Mouse (Mus musculus): ENCODE results near the gene Copz1.
A peak's percentile ranks its signal among the peaks of the same experiment; 100 is the strongest.

Copz1 gene

DNA sequence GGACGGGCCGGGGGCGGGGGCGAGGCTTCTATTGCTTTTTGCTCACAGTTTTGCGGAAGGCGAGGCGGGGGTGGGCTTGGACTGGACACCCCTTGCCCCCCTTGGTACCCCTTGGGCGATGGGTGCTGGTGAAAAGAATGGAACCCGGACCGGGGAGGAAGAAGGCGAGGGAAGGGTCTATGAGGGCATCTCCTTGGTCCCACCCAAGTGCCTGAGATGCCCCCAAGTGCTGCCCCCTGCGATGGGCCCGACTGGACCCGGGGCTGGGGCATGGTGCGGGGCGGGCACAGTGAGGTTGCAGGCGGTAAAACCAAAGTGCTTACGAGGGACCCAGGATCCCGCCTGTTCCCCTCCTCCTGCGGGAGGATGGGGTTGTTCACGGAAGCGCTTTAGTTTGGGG, 41.7 kb downstream of the Copz1 start:
- DNase-seq, result no peak

DNA sequence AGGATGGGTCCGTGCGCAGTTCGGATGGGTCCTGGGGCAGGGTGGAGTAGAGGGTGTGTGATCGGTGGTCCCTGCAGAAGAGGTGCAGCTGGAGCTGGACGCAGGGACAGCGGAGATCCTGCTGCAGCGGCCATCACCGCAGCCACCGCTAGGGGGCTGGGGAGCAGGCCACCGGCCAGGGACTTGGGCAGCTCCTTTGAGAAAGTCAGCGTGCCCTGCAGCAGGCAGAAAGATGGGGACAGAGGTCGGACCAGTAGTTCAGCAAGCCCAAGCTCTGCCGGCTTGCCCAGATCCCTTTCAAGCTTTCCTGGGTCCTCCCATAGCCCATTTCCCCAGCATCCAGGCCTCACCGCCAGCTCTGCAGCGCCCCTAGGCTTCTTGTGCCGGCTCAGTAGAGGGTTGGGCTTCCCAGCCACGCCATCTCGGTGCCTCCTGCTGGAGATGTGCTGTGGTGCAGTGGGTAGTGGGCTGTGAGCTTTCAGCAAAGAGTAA, 42.5 kb downstream of the Copz1 start:
- DNase-seq, result peak; percentile 89

DNA sequence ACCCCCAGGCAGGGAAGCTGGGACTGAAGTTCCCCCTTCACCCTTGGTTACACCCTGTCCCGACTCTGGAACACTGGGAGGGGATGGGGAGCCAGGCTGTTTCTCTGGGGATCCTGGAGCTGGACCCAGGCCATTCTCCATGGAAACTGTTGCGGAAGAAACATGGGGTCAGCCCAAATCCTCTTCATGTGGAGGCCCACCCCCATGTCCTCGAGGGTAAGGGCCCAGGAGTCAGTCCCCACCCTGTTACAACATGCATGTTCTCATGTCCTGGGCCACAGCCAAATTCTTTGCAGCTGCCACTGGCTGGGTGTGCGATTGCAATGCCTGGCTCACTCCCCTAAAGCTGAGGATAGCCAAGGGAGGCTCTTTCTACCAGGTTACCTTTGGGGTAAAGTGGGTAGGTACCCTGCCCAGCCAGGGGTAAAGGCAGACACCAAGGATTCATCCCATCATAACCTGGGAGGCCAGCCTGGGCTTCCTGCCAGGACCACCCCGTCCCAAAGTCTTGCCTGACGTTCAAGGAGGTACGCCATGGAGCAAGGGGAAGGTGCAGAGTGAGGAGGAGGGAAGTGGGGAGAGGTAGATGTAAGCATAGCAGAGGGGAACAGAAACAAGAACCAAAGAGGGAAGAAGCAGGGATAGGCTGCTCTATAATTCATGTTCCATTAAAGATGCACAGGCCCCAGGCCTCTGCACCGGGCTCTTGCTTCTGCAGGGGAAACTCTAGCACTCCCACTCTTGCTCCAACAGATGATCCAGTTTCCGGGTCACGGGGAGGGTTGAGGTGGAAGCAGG, 43.7 kb downstream of the Copz1 start:
- no peak for DNase-seq

DNA sequence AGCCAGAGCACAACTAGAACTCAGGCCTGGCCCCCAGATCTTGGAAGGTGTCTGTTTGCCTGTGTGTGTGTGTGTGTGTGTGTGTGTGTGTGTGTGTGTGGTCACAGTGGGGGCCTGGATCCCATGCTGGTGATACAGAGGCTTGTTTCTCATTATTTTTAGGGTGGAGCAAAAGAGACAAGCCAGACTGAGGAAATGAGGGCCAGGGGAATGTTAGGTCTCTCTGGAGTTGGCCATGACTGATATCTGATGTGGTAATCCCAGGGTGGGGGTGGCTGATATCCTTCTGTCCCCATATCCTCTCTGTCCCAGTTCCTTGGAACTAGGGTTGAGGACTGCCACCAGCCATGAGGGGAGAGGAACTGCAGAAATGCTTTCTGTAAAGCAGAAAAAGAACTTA, 44.6 kb downstream of the Copz1 start:
- DNase-seq, result no peak

DNA sequence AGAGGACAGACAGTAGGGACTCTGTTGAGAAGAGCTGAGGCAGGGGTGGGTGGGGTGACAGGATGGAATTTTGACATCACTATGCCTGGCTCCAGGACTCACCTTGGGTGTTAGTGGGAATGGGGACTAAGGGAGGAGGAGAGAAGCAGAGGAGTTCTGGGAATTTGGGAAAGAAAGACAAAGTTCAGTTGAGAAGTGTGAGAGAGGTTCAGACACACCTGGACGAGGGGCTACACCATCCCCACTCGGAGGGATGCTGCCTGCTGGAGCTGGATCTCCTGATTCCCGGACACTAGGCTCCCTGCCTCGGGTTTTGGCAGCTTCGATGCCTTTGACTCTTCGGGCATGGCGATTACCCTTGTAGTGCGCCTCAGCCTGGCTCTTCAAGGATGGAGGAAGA, 45.2 kb downstream of the Copz1 start:
- DNase-seq, result no peak

DNA sequence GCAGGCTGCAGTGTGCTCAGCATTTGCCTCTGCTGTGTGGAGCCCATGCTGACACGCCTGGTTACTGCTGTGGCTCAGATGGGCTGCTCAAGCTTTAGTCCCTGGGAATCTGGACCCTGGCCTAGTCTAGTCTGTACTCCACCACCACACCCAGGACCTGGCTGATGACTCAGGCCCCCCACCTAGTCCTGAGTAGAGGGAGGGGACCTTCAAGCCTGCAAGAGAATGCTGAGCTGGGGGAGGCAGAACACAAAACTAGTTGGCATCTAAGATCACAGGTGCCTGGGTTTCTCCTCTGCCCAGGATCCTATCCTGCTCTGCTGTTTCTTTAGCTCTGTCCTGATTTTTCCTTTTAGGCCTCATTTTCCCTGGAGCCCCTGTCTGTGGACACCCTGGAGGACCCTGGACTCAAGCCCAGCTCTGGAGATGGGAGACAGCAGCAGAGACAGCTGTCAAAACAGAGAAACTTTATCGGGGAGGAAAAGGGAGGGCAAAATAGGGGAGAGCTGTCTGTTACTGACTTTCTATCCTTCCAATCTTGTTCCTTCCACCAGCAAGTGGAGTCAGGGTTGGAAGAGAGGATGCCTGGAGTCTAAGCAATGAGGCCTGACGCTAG, 45.8 kb downstream of the Copz1 start:
- DNase-seq, result no peak

DNA sequence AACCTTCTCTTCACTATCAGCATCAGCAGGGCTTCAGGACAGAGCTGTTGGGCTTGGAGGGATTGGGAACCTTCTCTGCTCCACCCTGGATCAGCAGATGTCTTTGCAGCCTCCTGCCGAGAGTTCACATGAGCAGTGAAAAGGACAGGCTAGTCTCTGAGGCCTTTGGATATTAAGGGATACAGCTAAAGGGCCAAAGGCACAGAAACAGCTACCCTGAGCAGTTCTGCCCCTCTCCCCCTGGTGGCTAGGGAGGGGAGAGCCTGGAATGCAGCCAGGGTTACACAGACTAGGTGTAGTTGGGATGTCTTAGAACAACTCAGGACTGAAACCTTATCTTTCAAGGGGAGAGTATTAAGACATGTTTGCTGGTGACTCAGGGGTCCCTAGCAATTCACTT, 48.6 kb downstream of the Copz1 start:
- no peak for DNase-seq

DNA sequence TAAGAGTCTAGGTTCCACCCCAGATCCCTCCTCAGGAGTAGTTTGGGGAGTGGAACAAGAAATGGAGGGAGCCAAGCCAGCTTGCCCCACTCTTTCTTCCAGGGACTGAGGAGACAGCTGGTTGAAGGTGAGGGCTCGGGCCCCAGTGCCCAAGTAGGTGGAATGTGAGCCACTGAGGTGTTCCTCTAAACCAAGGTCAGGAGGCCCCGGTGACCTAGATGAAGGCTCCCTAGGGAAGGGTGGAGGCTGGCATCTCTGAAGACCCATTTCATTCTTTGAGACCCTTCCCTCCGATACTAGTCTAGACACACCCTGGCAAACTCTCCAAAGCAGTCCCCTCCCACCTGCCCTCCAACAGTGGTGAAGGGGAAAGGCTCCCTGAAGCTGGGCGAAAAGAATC, 49.9 kb downstream of the Copz1 start:
- DNase-seq, result no peak

DNA sequence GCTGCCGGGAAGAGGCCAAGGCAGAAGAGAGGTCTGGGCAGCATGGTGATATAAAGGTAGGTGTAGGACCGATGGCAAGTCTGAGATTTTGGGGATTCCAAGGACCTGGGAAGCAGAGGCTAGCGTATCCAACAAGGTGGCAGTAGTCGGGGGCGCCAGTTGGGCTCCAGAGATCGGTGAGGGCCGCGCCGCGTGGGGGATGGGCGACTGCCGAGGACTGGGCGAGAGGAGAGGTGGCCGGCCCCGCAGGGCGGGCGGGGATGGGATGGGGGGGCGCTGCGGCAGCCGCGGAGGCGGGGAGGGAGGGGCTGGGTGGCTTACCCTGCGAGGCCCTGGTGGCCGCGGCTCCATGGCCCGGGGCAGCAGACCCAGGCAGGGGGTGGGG, 50.5 kb downstream of the Copz1 start:
- no peak for DNase-seq

DNA sequence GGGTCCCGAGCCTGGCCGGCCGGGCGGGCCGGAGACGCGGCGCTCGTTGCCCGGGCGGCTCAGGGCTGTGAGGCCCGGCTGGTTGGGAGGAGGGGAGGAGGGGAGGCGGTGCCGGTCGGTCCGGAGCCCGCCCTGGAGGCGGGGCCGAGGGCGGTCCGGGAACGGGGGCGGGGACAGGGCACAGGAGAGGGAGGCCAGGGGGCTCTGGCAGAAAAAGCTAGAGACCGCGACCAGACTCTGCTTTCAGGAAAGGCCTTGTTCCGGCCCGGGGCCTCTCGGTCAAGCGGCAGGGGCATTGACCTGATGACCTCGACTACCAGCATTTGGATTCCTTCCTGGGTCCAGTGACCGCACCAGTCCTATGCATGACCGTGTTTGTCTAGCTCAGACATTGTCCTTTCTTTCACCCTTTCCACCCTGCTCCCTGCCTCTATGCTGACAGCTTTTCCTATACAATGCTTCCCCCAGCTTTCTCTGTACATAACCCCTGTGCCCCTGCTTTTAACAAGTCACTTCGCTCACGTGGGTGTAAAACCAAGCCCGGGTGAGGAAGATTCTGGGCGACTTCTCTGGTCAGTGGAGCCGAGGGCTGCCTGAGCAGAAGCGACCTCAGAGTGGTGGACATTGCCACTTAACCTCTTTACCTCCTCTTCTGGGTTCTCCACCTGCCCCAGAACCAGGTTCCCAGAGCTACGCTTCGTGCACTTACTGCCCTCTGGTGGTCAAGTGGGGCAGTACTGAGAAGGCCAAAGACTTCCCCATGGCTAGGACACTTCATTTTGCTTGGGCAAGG, 51.1 kb downstream of the Copz1 start:
- DNase-seq, result peak; percentile 94

DNA sequence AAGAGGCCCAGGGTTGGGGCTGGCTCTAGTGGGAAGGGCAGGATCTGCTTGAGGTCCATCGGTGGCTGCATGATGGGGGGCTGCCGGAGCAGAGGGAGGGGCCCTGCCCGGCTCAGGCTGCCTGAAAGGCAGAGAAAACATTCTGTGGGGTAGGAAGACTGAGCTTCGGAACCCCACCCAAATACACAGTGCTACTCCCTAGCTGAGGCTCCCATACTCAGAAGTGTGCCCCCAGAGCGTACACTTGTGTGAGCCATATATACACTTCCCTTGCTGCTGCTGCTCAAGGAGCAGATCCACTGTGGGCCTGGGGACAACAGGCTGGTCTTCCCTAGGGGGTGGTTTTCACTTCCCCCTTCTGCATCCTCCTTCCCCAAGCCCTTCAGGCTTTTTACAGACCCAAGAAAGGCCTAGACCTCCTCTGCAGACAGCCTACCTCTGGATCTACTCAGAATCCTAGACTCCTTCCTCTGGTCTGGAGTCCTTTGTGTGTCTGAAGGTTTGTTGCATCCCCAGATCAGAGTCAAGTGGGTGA, 60.6 kb downstream of the Copz1 start:
- no peak for DNase-seq

DNA sequence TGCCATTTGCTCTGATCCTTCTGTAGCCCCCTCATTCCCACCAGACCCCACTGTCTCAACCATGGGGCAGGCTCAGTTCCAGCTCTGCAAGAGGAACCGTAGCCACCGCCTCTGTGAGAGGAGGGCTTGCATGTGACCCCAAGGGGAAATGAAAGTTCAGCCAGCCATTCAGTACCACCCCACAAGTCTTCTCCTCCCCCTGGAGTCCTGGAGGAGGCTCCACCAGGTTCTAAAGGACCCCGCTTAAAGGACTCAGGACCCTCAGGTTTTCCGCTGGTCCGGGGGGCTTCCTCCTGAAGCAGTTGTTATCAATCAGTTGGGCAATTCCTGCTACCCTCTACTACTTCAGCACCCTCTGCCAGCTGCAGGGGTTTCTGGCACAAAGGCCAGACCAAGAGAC, 61.2 kb downstream of the Copz1 start:
- no peak for DNase-seq

DNA sequence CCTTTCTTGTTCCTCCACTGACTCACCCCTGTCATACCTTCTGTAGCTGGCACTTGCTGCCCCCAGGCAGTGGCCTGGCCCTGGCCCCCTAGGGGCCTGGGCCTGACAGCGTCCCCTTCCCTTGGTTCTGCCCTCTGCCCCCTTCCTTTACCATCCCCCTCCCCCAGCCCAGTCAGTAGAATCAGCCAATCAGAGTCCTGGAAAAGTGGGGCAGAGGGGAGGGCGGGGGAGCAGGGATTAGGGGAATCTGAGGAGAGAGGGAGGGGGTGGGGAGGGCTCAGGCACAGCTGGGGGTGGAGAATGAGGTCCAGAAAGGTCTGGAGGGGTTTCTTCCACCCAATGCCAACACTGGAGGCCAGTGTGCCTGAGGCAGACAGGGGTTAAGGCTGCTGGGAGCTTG, 61.7 kb downstream of the Copz1 start:
- DNase-seq, result peak; percentile 72

DNA sequence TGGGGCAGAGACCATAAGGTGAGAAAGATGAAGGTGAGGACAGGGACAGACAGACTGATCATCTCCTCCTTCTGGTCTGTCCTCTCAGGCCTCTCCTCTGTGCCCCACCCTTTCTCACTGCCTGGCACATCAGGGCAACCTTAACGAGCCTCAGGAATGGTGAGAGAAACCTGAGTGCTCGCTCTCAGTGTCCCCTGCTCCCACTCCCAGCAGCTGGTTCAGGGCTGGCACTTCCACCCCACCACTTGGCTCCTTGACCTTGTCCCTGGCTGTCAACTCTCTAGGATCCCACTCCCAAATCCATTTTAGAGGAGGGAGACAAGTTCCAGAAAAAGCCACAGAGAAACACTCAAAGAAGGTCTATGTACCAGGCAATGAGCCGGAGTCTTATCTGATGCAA, 62.5 kb downstream of the Copz1 start:
- DNase-seq, result no peak

DNA sequence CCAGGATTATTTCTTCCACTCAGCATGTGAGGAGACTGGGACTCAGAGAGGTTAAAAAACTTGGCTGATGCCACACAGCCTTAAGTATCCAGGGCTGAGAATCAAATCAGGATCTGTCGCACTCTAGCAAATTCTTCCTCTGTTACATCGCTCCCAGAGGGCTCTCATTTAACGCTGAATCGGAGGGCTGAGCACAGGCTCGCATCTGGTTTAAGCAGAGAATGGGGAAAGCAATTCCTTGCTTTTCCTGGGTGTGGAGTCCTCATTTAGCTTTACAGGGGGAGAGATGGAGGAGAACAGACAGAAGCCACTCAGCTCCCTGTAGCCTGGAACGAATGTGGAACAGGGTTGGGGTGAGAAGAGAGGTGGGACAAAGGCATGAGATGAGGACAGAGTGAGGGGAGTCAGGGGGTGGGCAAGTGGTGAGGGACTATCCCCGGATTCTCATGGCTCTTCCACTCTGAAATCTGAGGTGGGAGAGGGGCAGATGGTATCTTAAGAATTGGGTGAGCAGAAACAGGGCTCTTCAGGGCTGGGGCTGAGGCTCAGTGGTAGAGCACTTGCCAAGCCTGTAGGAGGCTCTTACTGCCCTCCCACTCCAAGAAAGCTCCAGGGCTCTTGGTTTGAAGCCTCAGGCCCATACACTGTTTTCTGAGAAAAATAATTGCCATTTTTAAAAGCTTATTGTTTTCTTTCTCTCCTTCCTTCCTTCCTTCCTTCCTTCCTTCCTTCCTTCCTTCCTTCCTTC, 63.1 kb downstream of the Copz1 start:
- no peak for DNase-seq

DNA sequence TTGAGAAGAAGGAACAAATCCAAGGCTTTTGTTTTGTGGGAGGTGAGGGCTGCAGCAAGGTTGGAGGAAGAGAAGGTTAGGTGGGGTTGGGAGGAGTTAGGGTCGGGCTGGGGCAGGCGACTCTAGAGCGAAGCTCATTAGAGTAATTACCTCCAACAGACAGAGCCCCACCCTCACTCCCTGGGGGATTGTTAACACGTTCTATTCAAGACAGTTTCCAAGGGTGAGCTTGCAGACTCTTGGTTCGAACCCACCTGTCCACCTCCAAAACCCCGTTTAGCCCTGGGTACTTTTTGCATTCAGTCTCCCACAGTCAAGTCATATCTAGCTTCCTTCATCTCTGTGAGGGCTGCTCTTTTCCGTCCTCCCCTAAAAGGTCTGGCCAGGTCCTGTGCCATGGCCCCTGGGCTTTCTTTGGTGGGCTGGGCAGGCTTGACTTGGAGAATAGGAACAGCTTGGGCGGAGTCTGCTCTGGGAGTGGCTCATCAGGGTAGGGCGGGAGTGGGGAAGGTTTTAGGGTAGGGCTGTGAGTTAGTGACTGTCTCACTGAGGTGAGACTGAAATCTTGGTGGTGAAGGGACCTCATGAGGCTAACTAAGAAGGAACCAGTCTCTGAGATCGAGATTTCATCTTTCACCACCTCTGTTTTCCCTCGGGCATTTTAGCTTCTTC, 64.6 kb downstream of the Copz1 start:
- no peak for DNase-seq

DNA sequence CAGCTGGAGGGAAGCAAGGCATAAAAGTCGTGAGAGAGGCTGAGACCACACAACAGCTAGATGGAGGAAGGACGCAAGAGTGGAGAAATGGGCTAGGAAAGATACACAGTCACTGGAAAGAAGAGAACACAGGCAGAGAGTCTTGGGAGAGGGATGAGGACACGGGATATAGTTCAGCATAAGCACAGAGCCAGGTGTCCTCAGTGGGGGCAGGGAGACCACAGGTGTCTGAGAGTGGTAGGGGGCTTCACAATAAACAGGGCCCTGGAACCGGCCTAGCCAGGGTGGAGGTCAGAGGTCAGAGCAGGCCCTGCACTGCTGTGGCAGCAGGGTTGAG, 66.3 kb downstream of the Copz1 start:
- DNase-seq, result no peak

DNA sequence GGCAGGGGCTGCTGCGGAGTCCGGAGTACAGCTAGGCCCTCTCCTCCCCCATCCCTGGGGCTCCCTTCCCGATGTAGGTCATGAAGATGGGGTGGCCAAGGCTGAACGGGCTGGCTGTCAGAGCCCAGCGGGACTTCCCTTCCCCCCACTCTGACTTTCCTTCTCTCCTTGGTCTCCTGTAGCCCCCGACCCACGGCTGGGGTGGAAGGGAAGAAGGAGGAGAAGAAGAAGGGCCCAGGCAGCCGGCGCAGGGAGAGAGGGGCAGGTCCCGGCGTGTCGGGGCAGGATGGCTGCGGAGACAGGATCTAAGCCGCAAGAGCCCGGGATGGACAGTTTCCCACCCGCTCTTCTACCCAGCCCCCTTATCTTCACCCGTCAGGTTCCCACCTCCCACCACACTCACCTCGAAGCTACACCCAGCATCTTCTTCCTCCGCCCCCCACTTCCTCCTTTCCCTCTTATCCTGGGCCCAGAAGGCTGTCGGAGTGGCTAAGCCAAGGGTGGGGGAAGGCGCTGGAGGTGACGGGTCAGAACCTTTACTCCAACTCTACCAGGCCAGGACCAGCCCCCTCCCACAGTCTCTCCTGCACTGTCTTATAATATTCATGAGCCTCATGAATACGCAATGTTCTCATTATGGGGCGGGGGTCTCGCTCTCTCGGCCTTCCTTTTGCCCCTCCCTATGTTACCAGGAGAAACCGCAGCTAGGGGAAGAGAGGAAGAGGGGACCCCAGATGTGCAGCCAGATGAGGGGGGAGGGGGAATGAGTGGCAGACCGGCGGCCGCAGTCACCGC, 66.8 kb downstream of the Copz1 start:
- no peak for DNase-seq

DNA sequence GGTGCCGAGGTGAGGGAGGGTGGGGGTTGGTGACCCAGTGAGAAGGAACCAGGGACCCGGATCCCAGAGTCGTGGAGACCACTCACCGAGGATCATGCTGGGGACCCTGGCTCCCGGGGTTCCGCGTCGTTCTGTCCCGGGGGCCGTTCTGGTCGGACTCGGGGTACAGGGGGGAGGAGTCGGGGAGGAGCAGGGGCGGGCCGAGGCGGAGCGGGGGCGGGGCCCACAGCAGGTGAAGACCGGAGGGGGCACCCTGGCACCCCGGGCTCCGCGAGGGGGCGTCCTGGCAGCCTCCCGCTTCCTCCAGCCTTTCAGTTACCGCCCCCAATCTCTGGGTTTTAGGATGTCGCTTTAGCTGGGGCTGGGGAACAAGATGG, 67.4 kb downstream of the Copz1 start, which contains the start of gene Zfp385a:
TSS of gene Zfp385a (minus strand) at position 133 of the 377 bp plus-strand sequence.
- DNase-seq, result no peak

DNA sequence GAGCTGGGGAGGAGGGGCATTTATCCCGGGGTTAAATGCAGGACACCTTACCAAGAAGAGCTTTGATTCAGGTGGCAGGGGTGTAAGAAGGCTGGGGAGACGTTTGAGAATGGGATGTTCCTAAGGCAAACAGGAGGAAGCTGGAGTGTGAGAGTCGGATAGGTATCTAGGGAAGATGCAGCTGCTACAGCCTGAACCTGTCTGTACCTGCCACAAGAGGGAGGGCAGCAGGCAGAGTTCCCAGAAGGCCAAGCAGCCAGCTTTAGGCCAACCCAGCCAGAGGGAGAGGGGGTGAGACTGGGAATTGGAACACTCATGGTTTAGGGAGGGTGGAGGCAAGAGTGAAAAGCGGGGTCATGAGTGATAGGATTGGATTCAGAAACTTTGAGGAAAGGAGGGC, 68.3 kb downstream of the Copz1 start:
- no peak for DNase-seq

DNA sequence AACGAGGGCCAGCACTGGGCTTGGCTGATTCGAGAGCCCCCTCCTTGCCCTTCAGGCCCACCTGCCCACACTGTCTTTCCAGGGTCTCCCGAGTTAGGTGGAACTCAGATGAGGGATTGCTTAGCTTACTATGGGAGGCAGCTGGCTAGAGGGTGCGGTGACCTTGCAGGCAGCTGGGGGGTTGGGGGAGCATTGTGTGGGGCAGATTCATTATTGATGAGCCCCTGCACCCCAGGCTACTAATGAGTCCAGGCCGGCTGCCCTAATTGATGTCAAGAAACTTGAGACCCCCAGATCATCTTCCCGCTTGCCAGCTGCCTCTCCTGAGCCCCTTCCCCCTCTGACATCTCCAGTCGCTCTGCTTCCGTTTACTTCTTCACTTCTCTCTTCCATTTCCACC, 69.0 kb downstream of the Copz1 start:
- DNase-seq, result no peak

DNA sequence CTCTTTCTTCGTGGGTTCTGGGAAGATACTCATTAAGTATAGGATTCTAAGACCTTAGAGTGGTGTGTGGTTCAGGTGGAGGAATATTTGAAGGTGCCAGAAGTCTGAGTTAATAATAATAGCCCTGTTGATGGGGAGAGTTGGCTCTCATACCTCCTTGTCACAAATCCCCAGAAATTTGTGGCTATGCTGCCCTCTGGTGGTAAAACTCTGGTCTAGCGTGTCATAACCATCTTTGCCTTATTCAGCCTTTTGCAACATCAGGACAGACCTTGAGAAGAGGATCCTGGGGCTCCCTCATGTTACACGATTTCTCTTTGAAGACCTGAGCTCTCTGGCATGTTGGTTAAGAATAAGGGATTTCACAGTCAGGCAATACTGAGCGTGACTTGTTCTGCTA, 69.9 kb downstream of the Copz1 start:
- peak; percentile 90 for DNase-seq
